Mouse (Mus musculus): ENCODE results near the gene Hectd3. TPM values are rescaled to one million over a fixed set of nuclear protein-coding genes. Genes with fewer than 3 reads are reported as not detected.

Gene Hectd3
- polyA plus RNA-seq, 1 experiment from 2014 or later: 20.2 TPM

Other genes with a start within 250 kb of the Hectd3 start
- 30.3 and 33.1 TPM in 2 replicates for gene Toe1, start 187.7 kb upstream of the Hectd3 start, polyA plus RNA-seq (2015; fragmentation: Nextera tagmentation; extraction: Ambion mirVana)
- 10.2 and 10.6 TPM in 2 replicates for gene Mutyh, start 187.6 kb upstream of the Hectd3 start, polyA plus RNA-seq (2015; fragmentation: Nextera tagmentation; extraction: Ambion mirVana)
- 0.62 and 1.0 TPM in 2 replicates for gene Hpdl, start 173.6 kb upstream of the Hectd3 start, polyA plus RNA-seq (2015; fragmentation: Nextera tagmentation; extraction: Ambion mirVana)
- 9.5 and 9.9 TPM in 2 replicates for gene Zswim5, start 117.9 kb upstream of the Hectd3 start, polyA plus RNA-seq (2015; fragmentation: Nextera tagmentation; extraction: Ambion mirVana)
- 73.4 and 73.6 TPM in 2 replicates for gene Urod, start 904 bp upstream of the Hectd3 start, polyA plus RNA-seq (2015; fragmentation: Nextera tagmentation; extraction: Ambion mirVana)
- gene Eif2b3, start 24.1 kb downstream of the Hectd3 start, polyA plus RNA-seq (2015; fragmentation: Nextera tagmentation; extraction: Ambion mirVana): 45.5 and 50.2 TPM in 2 replicates
- gene Ptch2, start 100.8 kb downstream of the Hectd3 start, polyA plus RNA-seq (2015; fragmentation: Nextera tagmentation; extraction: Ambion mirVana): 7.1 and 7.3 TPM in 2 replicates
- 3.3 and 3.4 TPM in 2 replicates for gene Btbd19, start 130.4 kb downstream of the Hectd3 start, polyA plus RNA-seq (2015; fragmentation: Nextera tagmentation; extraction: Ambion mirVana)
- gene Tctex1d4, start 131.5 kb downstream of the Hectd3 start, polyA plus RNA-seq (2015; fragmentation: Nextera tagmentation; extraction: Ambion mirVana): not detected in 2 replicates
- gene Plk3, start 138.6 kb downstream of the Hectd3 start, polyA plus RNA-seq (2015; fragmentation: Nextera tagmentation; extraction: Ambion mirVana): 18.6 and 19.3 TPM in 2 replicates
- 558 and 623 TPM in 2 replicates for gene Rps8, start 160.9 kb downstream of the Hectd3 start, polyA plus RNA-seq (2015; fragmentation: Nextera tagmentation; extraction: Ambion mirVana)
- gene Kif2c, start 187.3 kb downstream of the Hectd3 start, polyA plus RNA-seq (2015; fragmentation: Nextera tagmentation; extraction: Ambion mirVana): 29.1 and 29.2 TPM in 2 replicates

All from midbrain, embryonic 13.5 days (tissue).